Mouse (Mus musculus) erythroid progenitor cell, adult 5-6 weeks (primary cell): ENCODE measurements around the gene Ttll11. TPM values are rescaled to one million over a fixed set of nuclear protein-coding genes. Genes with fewer than 3 reads are reported as not detected.

Experiments
- ATAC-seq: replicated peaks from 2 replicates; pipeline ENCODE4 v1.8.0; 2016; ENCODE audit warnings: moderate number of reproducible peaks, mild to moderate bottlenecking, moderate TSS enrichment, inconsistent platforms; ENCODE audit not compliant: poor library complexity, low FRiP score, severe bottlenecking
- total RNA-seq, 2 experiments: library from RNA; stranded (forward) in 1 of 2; stranded (reverse) in 1 of 2; fragments of 150-400 nt in 1 of 2; fragments of 186-747, 209-891 nt in 1 of 2; gene quantifications; 2 replicates each; pipeline versions ENCODE4 v1.2.3 to v1.2.4; 2015 to 2017; ENCODE audit warnings: low replicate concordance in 2 of 2

Ttll11 gene
- not detected in 2 replicates for total RNA-seq (2015; ENCODE audit: low replicate concordance)
- not detected in 2 replicates for total RNA-seq (2017; ENCODE audit: low replicate concordance)

GRCm38 (mm10) chr2:35979644-35980021, at the start of gene Ttll11:
Ttll11 (minus strand) TSS chr2:35979913.
- peak; percentile 58 for ATAC-seq

GRCm38 (mm10) chr2:36023291-36023690, 43.6 kb upstream of the Ttll11 start:
- ATAC-seq = no peak

- ATAC-seq = no peak
These were observed 41.9 kb upstream of the Ttll11 start for GRCm38 (mm10) chr2:36021385-36022159.

GRCm38 (mm10) chr2:36013010-36013409, 33.3 kb upstream of the Ttll11 start:
- no peak for ATAC-seq

GRCm38 (mm10) chr2:36011331-36011825, 31.7 kb upstream of the Ttll11 start:
- ATAC-seq = no peak

- no peak for ATAC-seq
These were observed 30.9 kb upstream of the Ttll11 start for GRCm38 (mm10) chr2:36010579-36010978.

- ATAC-seq = no peak
These were observed 29.7 kb upstream of the Ttll11 start for GRCm38 (mm10) chr2:36009386-36009785.

- 0 out of 2 replicates have a peak, but pooled peaks have one; percentile 62 for ATAC-seq
These were observed 28.4 kb upstream of the Ttll11 start for GRCm38 (mm10) chr2:36008071-36008470.

- ATAC-seq = no peak
These were observed 22.5 kb upstream of the Ttll11 start for GRCm38 (mm10) chr2:36002188-36002587.

GRCm38 (mm10) chr2:36000390-36000789, 20.7 kb upstream of the Ttll11 start:
- ATAC-seq = no peak

- no peak for ATAC-seq
These were observed 19.5 kb upstream of the Ttll11 start for GRCm38 (mm10) chr2:35999212-35999611.

GRCm38 (mm10) chr2:35998416-35998815, 18.7 kb upstream of the Ttll11 start:
- no peak for ATAC-seq

- ATAC-seq = no peak
These were observed 17.0 kb upstream of the Ttll11 start for GRCm38 (mm10) chr2:35996753-35997152.

- ATAC-seq = no peak
These were observed 14.6 kb upstream of the Ttll11 start for GRCm38 (mm10) chr2:35994303-35994702.

- ATAC-seq = no peak
These were observed 13.8 kb upstream of the Ttll11 start for GRCm38 (mm10) chr2:35993481-35993880.

- ATAC-seq = no peak
These were observed 12.5 kb upstream of the Ttll11 start for GRCm38 (mm10) chr2:35992259-35992658.

- no peak for ATAC-seq
These were observed 4.2 kb upstream of the Ttll11 start for GRCm38 (mm10) chr2:35983869-35984268.

- no peak for ATAC-seq
These were observed 2.2 kb upstream of the Ttll11 start for GRCm38 (mm10) chr2:35981872-35982271.

- ATAC-seq = peak; percentile 43; the same call in 1 of the 2 replicates
These were observed 621 bp downstream of the Ttll11 start for GRCm38 (mm10) chr2:35978941-35979643.

GRCm38 (mm10) chr2:35978276-35978933, 1.3 kb downstream of the Ttll11 start:
- ATAC-seq = no peak
